Comparison of ENCODE assay signal across 8 mouse cellular contexts in the genomic region with DNA sequence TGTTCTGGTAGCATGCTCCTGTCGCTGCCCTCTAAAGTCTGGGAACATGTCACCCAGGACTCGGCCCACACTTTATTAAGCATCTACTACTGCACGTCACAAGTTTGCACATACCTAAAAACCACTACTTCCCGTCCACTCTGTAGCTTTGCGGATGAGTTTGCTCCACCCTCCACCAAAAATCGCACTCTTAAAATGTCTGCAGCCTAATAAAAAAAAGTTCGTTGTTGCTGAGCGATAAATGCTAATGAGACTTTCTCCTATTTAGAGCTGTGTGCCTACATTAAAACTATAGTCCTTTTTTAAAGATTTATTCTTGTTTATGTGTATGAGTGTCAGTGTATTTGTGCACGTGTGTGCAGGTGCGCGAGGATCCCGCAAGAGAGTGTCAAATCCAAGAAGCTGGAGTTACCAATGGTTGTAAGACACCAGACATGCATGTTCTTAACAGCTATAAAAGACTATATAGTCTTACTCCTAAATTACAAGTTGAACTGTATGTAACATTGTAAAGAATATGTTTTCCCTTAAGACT. TPM values are rescaled to one million over a fixed set of nuclear protein-coding genes. Genes with fewer than 3 reads are reported as not detected.
DNase-seq lines count a peak whose midpoint lies in the region; ATAC-seq and TF ChIP-seq lines count a peak whose summit lies in the region.

No protein-coding gene starts in this region.

- H3K36me3 ChIP-seq in heart, embryonic 16.5 days (ENCODE audit: control insufficient read depth, insufficient read depth): peaks cover 5% of the 10 kb centered on the region
- H3K36me3 ChIP-seq in hindbrain, embryonic 10.5 days: peaks cover 13% of the 10 kb centered on the region

- in situ Hi-C loops in Patski (cut with MboI; ENCODE audit: low pct_unique_long_range_greater_than_20kb): loop anchor here (5.0 kb wide), 1 partner anchor 59 kb away; no protein-coding TSS in a partner anchor

- no peak for TF ChIP-seq CTCF in Patski (IDR thresholded peaks at IDR 0.05)

- POLR2A ChIA-PET in Patski (lab: Charles Lee): interaction anchor here (0.6 to 0.7 kb wide), 2 partner anchors 40 to 79 kb away, joined by 3 to 4 read pairs; no protein-coding TSS in a partner anchor

- H3K27ac ChIP-seq in heart, embryonic 16.5 days (ENCODE audit: low read length): peak overlapping the region; percentile 86
- peak overlapping the region; percentile 91 for H3K27ac ChIP-seq in hindbrain, embryonic 10.5 days

- no peaks in the 10 kb centered on the region for H3K27me3 ChIP-seq in heart, embryonic 16.5 days (ENCODE audit: control insufficient read depth, insufficient read depth, low read length)
- H3K27me3 ChIP-seq in Patski: no peaks in the 10 kb centered on the region
- H3K27me3 ChIP-seq in hindbrain, embryonic 10.5 days (ENCODE audit: insufficient read depth, poor library complexity, severe bottlenecking): no peaks in the 10 kb centered on the region

- intact Hi-C loops in heart, postnatal 36 days (cut with DNase I): loop anchor here (2.0 kb wide), 1 partner anchor 39 kb away; no protein-coding TSS in a partner anchor

- H3K4me1 ChIP-seq in heart, embryonic 16.5 days (ENCODE audit: control insufficient read depth, insufficient read depth, low read length): peaks cover 7% of the 10 kb centered on the region; the same call in 1 of the 2 replicates
- peaks cover 7% of the 10 kb centered on the region; the same call in 1 of the 2 replicates for H3K4me1 ChIP-seq in hindbrain, embryonic 10.5 days (replicated peaks)

- H3K9ac ChIP-seq in heart, embryonic 16.5 days (ENCODE audit: low read length): peak overlapping the region; percentile 89

- DNase-seq in heart, postnatal 36 days: no peak
- no peak for DNase-seq in Patski (ENCODE audit: low read depth, low spot score)
- DNase-seq in hindbrain, embryonic 10.5 days (ENCODE audit: low spot score): no peak
- DNase-seq in retina, embryonic 14.5 days (ENCODE audit: low spot score): no peak
- DNase-seq in adrenal gland, adult 18-20 months (ENCODE audit: low spot score in 2 of 2): no peak
- no peak for DNase-seq in thymus, postnatal 4 days

- no peak for ATAC-seq in heart, embryonic 16.5 days (replicated peaks; ENCODE audit: extremely low read depth, insufficient read depth, low FRiP score)
- peak; percentile 44 for ATAC-seq in Patski
- ATAC-seq in megakaryocyte-erythroid progenitor cell, adult 5-6 weeks (replicated peaks; ENCODE audit: low FRiP score, low TSS enrichment, poor library complexity, severe bottlenecking): peak; percentile 27; the same call in 1 of the 2 replicates

- peak overlapping the region; percentile 82 for H3K4me2 ChIP-seq in heart, embryonic 16.5 days (ENCODE audit: low read depth, low read length)

- CTCF ChIA-PET in Patski (lab: Charles Lee): interaction anchor here (0.9 to 1.2 kb wide), 4 partner anchors 11 to 83 kb away, joined by 3 to 4 read pairs (median 3); no protein-coding TSS in a partner anchor

- H3K4me3 ChIP-seq in heart, embryonic 16.5 days (ENCODE audit: low read length): peak overlapping the region; percentile 77
- H3K4me3 ChIP-seq in hindbrain, embryonic 10.5 days: peak overlapping the region; percentile 79

- WGBS in heart, embryonic 16.5 days: 41% methylated on average over 12 of the region's 12 CpGs
- 60% methylated on average over 12 of the region's 12 CpGs for WGBS in hindbrain, embryonic 10.5 days

- no peaks in the 10 kb centered on the region for H3K9me3 ChIP-seq in heart, embryonic 16.5 days (replicated peaks; ENCODE audit: control insufficient read depth, low read length)
- H3K9me3 ChIP-seq in hindbrain, embryonic 10.5 days: no peaks in the 10 kb centered on the region

RNA-seq across cellular contexts. Expression of a gene that starts 0.7 kb away (rescaled TPM):
- 31.6 and 39.3 TPM in 2 replicates for polyA plus RNA-seq in heart, embryonic 16.5 days (2015; fragmentation: Nextera tagmentation; extraction: Ambion mirVana)
- total RNA-seq in heart, postnatal 36 days (2021): 10 to 100 TPM; 16.7 to 19.5 TPM
- polyA plus RNA-seq in Patski (2021): 85.9 TPM
- polyA plus RNA-seq in hindbrain, embryonic 10.5 days (2016; fragmentation: Nextera tagmentation; extraction: Ambion mirVana): 19.5 and 20.5 TPM in 2 replicates
- total RNA-seq in megakaryocyte-erythroid progenitor cell, adult 5-6 weeks (2014; fragmentation: Nextera tagmentation): 11.6 and 16.3 TPM in 2 replicates
- 17.2 and 38.2 TPM in 2 replicates for total RNA-seq in megakaryocyte-erythroid progenitor cell, adult 5-6 weeks (2017)
- total RNA-seq in adrenal gland, adult 18-20 months (2021): 10 to 100 TPM; 30.9 to 31.5 TPM

RNA-seq across cellular contexts. Expression of a gene that starts 0.9 kb away (rescaled TPM):
- polyA plus RNA-seq in heart, embryonic 16.5 days (2015; fragmentation: Nextera tagmentation; extraction: Ambion mirVana): 8.5 and 9.8 TPM in 2 replicates
- total RNA-seq in heart, postnatal 36 days (2021): 1 to 10 TPM; 7.8 to 8.2 TPM
- 11.2 TPM for polyA plus RNA-seq in Patski (2021)
- 21.4 and 23.0 TPM in 2 replicates for polyA plus RNA-seq in hindbrain, embryonic 10.5 days (2016; fragmentation: Nextera tagmentation; extraction: Ambion mirVana)
- total RNA-seq in megakaryocyte-erythroid progenitor cell, adult 5-6 weeks (2014; fragmentation: Nextera tagmentation): 37.1 and 44.9 TPM in 2 replicates
- 20.9 and 24.3 TPM in 2 replicates for total RNA-seq in megakaryocyte-erythroid progenitor cell, adult 5-6 weeks (2017)
- 1 to 10 TPM; 5.4 to 5.8 TPM for total RNA-seq in adrenal gland, adult 18-20 months (2021)

RNA-seq across cellular contexts. Expression of a gene that starts 40.4 kb away (rescaled TPM):
- polyA plus RNA-seq in heart, embryonic 16.5 days (2015; fragmentation: Nextera tagmentation; extraction: Ambion mirVana): 1,186 and 1,208 TPM in 2 replicates
- 1,000 to 10,000 TPM; 2,503 to 2,587 TPM for total RNA-seq in heart, postnatal 36 days (2021)
- 919 TPM for polyA plus RNA-seq in Patski (2021)
- polyA plus RNA-seq in hindbrain, embryonic 10.5 days (2016; fragmentation: Nextera tagmentation; extraction: Ambion mirVana): 384 and 413 TPM in 2 replicates
- total RNA-seq in megakaryocyte-erythroid progenitor cell, adult 5-6 weeks (2014; fragmentation: Nextera tagmentation): 582 and 663 TPM in 2 replicates
- 247 and 338 TPM in 2 replicates for total RNA-seq in megakaryocyte-erythroid progenitor cell, adult 5-6 weeks (2017)
- 1,000 to 10,000 TPM; 1,418 to 2,058 TPM for total RNA-seq in adrenal gland, adult 18-20 months (2021)
